Mouse (Mus musculus) liver, adult 2 months (tissue): ENCODE data around the gene Tnfsf9.

ENCODE experiments used
- CTCF ChIP-seq: fragments of 200-500 bp; IDR thresholded peaks from 2 replicates; pipeline ENCODE4 v1.5.1; 2011; ENCODE audit warnings: low read depth, low read length, control low read depth
- POLR2A ChIP-seq: fragments of 200-500 bp; IDR thresholded peaks from 2 replicates; pipeline ENCODE4 v1.6.1; 2011; ENCODE audit warnings: low read length, control low read depth; ENCODE audit not compliant: insufficient read depth; ENCODE audit errors: extremely low read depth

- TF ChIP-seq CTCF = no peak
- TF ChIP-seq POLR2A = 0 out of 2 replicates have a peak, but pooled peaks have one; percentile 28
Observed at GRCm38 (mm10) chr17:57059486-57059977, 45.6 kb upstream of the Tnfsf9 start, which contains the start of gene Slc25a23.
